Mouse (Mus musculus): ENCODE measurements around the gene Izumo4. TPM values are rescaled to one million over a fixed set of nuclear protein-coding genes. Genes with fewer than 3 reads are reported as not detected.

Gene Izumo4
- polyA plus RNA-seq, 1 experiment from 2014 or later, result 5.0 TPM

DNA sequence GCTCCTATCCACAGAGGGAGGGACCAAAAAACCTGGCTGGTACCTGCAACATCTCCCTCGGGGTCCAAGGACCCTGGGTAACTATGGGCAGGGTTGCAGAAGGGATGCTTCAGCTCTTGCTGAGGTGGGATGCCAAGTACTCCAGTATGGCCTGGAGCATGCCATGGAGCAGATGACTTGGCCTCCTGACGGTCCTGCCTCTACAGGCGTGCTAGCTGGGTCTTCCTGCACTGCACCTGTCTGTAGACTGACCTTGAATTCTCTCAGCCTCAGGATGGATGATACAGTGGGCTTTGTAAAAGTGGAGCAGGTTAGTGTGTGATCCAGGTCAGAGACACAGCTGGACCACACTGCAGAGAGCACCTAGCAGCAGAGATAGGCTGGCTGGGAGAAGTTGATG, 3.5 kb downstream of the Izumo4 start:
- Histone ChIP-seq H3K4me2 (ENCODE audit: low read depth, severe bottlenecking) (no peak overlapping the region), H3K4me3 (ENCODE audit: low read depth, low read length) (no peak overlapping the region), H3K36me3 (ENCODE audit: control insufficient read depth, insufficient read depth, low read length) (peaks cover 34% of the 10 kb centered on the region), H3K9ac (ENCODE audit: low read length) (no peak overlapping the region), H3K4me1 (ENCODE audit: control insufficient read depth, insufficient read depth, low read length) (peaks cover 7% of the 10 kb centered on the region), H3K27ac (replicated peaks; ENCODE audit: low read depth, low read length) (no peak overlapping the region), H3K9me3 (ENCODE audit: control insufficient read depth, low read length) (no peaks in the 10 kb centered on the region), H3K27me3 (ENCODE audit: control insufficient read depth, insufficient read depth, low read length) (no peaks in the 10 kb centered on the region)
- no peak for ATAC-seq (ENCODE audit: insufficient number of reproducible peaks, low FRiP score, low TSS enrichment, low read depth)
- no peak for DNase-seq (ENCODE audit: low spot score)
- 76% methylated on average over 3 of the region's 3 CpGs for WGBS

DNA sequence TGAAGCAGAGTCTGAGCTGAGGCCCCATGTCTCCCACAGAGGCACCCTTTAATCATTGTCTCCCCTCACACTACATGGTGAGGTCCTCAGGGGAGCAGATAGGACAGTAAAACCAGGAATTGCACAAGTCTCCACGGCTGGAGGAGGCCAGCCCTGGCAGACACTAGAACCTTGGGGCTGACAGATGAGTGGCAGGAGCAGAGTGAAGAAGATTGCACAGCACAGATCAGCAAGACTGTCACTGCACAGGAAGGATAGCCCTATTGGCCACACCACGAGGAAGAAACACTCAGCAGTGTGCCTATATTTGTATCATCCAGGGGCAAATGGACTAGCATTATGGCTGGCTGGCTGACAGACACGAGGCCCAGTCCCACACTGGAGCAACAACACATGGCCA, 8.8 kb downstream of the Izumo4 start:
- no peaks in the 10 kb centered on the region for H3K9me3 ChIP-seq (ENCODE audit: control insufficient read depth, low read length)
- no peak overlapping the region for H3K9ac ChIP-seq (ENCODE audit: low read length)
- H3K36me3 ChIP-seq (ENCODE audit: control insufficient read depth, insufficient read depth, low read length), result peaks cover 56% of the 10 kb centered on the region
- H3K4me3 ChIP-seq (ENCODE audit: low read depth, low read length), result no peak overlapping the region
- H3K27ac ChIP-seq (replicated peaks; ENCODE audit: low read depth, low read length), result no peak overlapping the region
- H3K4me2 ChIP-seq (ENCODE audit: low read depth, severe bottlenecking), result no peak overlapping the region
- ATAC-seq (ENCODE audit: insufficient number of reproducible peaks, low FRiP score, low TSS enrichment, low read depth) (no peak), DNase-seq (ENCODE audit: low spot score) (no peak)
- H3K4me1 ChIP-seq (ENCODE audit: control insufficient read depth, insufficient read depth, low read length), result no peaks in the 10 kb centered on the region
- H3K27me3 ChIP-seq (ENCODE audit: control insufficient read depth, insufficient read depth, low read length), result no peaks in the 10 kb centered on the region
- WGBS, result 86% methylated on average over 3 of the region's 3 CpGs

DNA sequence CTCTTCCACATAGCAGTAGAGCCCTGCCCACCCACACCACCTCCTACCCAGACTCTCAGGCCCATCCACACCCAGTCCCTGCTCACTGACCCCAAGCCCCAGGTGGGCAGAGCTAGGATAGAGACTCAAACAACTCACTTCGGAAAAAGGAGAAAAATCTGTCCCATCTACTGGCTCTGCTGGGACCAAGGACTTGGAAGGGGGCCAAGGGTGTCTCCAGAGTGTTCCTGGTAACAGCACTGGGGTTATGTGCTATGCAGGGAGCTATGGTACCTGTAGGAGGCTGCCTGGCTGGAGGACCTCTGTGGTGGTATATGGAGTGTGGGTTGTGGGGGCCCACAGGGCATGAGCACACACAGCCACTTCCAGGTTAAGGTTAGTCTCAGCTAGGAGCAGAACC, 15.3 kb downstream of the Izumo4 start:
- no peak for ATAC-seq (ENCODE audit: insufficient number of reproducible peaks, low FRiP score, low TSS enrichment, low read depth)
- H3K4me2 ChIP-seq (ENCODE audit: low read depth, severe bottlenecking), result no peak overlapping the region
- no peaks in the 10 kb centered on the region for H3K27me3 ChIP-seq (ENCODE audit: control insufficient read depth, insufficient read depth, low read length)
- no peaks in the 10 kb centered on the region for H3K4me1 ChIP-seq (ENCODE audit: control insufficient read depth, insufficient read depth, low read length)
- DNase-seq (ENCODE audit: low spot score), result no peak
- peaks cover 51% of the 10 kb centered on the region for H3K36me3 ChIP-seq (ENCODE audit: control insufficient read depth, insufficient read depth, low read length)
- 88% methylated on average over 1 of the region's 1 CpGs for WGBS
- H3K9me3 ChIP-seq (ENCODE audit: control insufficient read depth, low read length), result no peaks in the 10 kb centered on the region
- H3K27ac ChIP-seq (replicated peaks; ENCODE audit: low read depth, low read length), result no peak overlapping the region
- no peak overlapping the region for H3K4me3 ChIP-seq (ENCODE audit: low read depth, low read length)
- no peak overlapping the region for H3K9ac ChIP-seq (ENCODE audit: low read length)

DNA sequence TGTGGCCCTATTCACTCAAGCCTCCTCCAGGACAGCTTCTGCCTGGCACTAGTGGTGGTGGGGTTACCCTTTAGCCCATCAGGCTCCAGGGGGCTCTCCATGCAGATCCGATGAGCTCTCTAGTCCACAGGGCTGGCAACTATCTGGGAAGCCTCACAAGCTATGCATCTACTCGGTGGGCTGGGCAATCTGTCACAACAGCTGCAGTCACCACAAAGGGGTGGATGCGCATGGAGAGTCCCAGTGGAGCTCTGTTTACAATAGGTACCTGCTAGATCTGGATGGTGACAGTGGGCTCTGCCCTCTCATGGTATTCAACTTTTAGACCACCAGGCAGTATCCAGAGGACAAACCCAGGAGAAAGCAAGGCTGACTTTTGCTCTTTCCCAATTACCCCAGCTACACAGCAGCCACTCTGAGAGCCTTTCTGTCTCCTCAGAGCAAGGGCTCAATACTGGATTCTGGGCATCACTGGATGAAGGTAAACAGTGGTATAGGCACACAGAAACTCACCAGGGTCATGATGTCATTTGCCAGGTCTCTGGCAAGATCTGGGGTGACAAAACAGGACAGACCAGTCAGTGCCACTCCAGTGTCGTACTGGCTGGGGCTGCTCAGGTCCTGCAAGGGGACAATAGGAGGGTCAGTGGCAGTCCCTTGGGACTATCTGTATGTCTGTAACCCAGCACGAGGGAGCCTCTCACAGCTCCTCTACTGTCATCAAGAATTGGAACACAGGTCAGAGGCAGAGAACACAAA, 25.6 kb downstream of the Izumo4 start:
- Histone ChIP-seq H3K36me3 (ENCODE audit: control insufficient read depth, insufficient read depth, low read length) (peaks cover 51% of the 10 kb centered on the region), H3K9ac (ENCODE audit: low read length) (no peak overlapping the region), H3K9me3 (ENCODE audit: control insufficient read depth, low read length) (no peaks in the 10 kb centered on the region), H3K4me3 (ENCODE audit: low read depth, low read length) (no peak overlapping the region), H3K4me1 (ENCODE audit: control insufficient read depth, insufficient read depth, low read length) (no peaks in the 10 kb centered on the region), H3K27ac (replicated peaks; ENCODE audit: low read depth, low read length) (no peak overlapping the region), H3K4me2 (ENCODE audit: low read depth, severe bottlenecking) (no peak overlapping the region), H3K27me3 (ENCODE audit: control insufficient read depth, insufficient read depth, low read length) (no peaks in the 10 kb centered on the region)
- no peak for DNase-seq (ENCODE audit: low spot score)
- no peak for ATAC-seq (ENCODE audit: insufficient number of reproducible peaks, low FRiP score, low TSS enrichment, low read depth)
- 88% methylated on average over 5 of the region's 5 CpGs for WGBS

DNA sequence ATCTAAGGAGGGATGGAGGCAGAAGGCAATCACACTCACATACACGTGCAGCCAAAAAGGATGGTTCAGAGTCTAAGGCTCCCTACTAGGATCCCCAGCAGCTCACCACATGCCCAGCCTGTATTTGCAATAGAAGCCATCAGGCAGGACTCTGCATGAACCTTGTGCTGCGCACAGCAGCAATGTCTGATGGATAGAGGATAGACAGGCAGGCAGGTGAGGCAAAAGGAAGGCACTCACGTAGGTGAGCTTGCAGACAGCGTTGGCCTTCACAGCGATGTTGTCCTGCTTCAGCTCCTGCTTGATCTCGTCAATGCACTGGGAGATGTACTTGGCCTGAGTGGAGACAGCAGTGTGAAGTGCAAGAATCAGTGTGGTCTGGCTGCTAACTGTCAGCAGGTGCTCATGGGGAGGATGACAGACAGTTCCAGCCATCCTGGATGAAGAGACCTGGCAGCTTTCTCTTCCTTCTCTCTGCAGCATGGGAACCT, 30.7 kb downstream of the Izumo4 start:
- H3K36me3 ChIP-seq (ENCODE audit: control insufficient read depth, insufficient read depth, low read length), result peaks cover 38% of the 10 kb centered on the region
- DNase-seq (ENCODE audit: low spot score), result no peak

DNA sequence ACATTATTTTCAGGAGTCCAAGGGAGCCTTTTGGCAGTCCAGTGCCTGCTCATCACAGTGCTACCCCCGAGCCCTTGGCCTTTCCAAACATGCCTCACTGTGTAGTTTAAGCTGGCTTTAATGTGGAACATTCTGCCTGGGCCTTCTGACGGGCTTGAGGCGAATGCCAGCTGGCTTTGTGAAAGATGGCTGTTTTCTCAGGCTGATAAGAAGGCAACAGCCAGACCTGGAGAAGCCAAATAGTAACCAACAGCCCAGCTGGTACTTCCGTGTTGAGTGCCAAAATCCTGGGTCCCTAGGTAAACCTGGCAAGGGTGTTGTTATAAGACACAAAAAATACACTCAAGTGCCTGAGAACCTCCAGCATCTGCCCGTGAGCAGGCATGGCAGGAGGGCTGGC, 34.7 kb downstream of the Izumo4 start:
- no peak overlapping the region for H3K9ac ChIP-seq (ENCODE audit: low read length)
- WGBS, result 77% methylated on average over 5 of the region's 5 CpGs

More for the DNA sequence above, 30.7 kb downstream of the Izumo4 start:
- H3K27me3 ChIP-seq (ENCODE audit: control insufficient read depth, insufficient read depth, low read length), result no peaks in the 10 kb centered on the region
- no peaks in the 10 kb centered on the region for H3K4me1 ChIP-seq (ENCODE audit: control insufficient read depth, insufficient read depth, low read length)
- H3K4me3 ChIP-seq (ENCODE audit: low read depth, low read length), result no peak overlapping the region
- no peak overlapping the region for H3K27ac ChIP-seq (replicated peaks; ENCODE audit: low read depth, low read length)
- no peak overlapping the region for H3K4me2 ChIP-seq (ENCODE audit: low read depth, severe bottlenecking)
- no peak overlapping the region for H3K9ac ChIP-seq (ENCODE audit: low read length)
- WGBS, result 90% methylated on average over 6 of the region's 6 CpGs
- H3K9me3 ChIP-seq (ENCODE audit: control insufficient read depth, low read length), result no peaks in the 10 kb centered on the region
- ATAC-seq (ENCODE audit: insufficient number of reproducible peaks, low FRiP score, low TSS enrichment, low read depth), result no peak

DNA sequence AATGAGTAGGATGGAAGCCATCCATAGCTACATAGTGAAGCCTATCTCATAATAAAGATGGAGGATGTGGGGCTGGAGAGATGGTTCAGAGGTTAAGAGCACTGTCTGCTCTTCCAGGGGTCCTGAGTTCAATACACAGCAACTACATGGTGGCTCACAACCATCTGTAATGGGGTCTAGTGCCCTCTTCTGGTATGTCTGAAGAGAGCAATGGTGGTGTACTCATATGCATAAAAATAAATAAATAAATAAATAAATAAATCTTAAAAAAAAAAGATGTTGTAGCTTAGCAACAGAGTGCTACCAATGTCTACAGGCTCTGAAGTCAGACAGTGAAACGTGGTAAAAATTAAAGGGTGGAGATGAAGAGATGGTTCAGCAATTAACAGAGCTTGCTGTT, 36.7 kb downstream of the Izumo4 start:
- H3K36me3 ChIP-seq (ENCODE audit: control insufficient read depth, insufficient read depth, low read length), result peaks cover 6% of the 10 kb centered on the region; the same call in 1 of the 2 replicates
- peaks cover 10% of the 10 kb centered on the region for H3K4me1 ChIP-seq (ENCODE audit: control insufficient read depth, insufficient read depth, low read length)
- no peak overlapping the region for H3K4me3 ChIP-seq (ENCODE audit: low read depth, low read length)
- H3K27me3 ChIP-seq (ENCODE audit: control insufficient read depth, insufficient read depth, low read length), result no peaks in the 10 kb centered on the region
- 75% methylated on average over 1 of the region's 1 CpGs for WGBS
- no peaks in the 10 kb centered on the region for H3K9me3 ChIP-seq (ENCODE audit: control insufficient read depth, low read length)
- H3K27ac ChIP-seq (replicated peaks; ENCODE audit: low read depth, low read length), result no peak overlapping the region
- no peak for ATAC-seq (ENCODE audit: insufficient number of reproducible peaks, low FRiP score, low TSS enrichment, low read depth)
- DNase-seq (ENCODE audit: low spot score), result no peak
- no peak overlapping the region for H3K4me2 ChIP-seq (ENCODE audit: low read depth, severe bottlenecking)
- H3K9ac ChIP-seq (ENCODE audit: low read length), result no peak overlapping the region

More for the DNA sequence above, 34.7 kb downstream of the Izumo4 start:
- DNase-seq (ENCODE audit: low spot score) (no peak), ATAC-seq (ENCODE audit: insufficient number of reproducible peaks, low FRiP score, low TSS enrichment, low read depth) (no peak)
- Histone ChIP-seq H3K27ac (replicated peaks; ENCODE audit: low read depth, low read length) (no peak overlapping the region), H3K27me3 (ENCODE audit: control insufficient read depth, insufficient read depth, low read length) (no peaks in the 10 kb centered on the region), H3K4me3 (ENCODE audit: low read depth, low read length) (no peak overlapping the region), H3K9me3 (ENCODE audit: control insufficient read depth, low read length) (no peaks in the 10 kb centered on the region), H3K4me1 (ENCODE audit: control insufficient read depth, insufficient read depth, low read length) (peaks cover 10% of the 10 kb centered on the region), H3K36me3 (ENCODE audit: control insufficient read depth, insufficient read depth, low read length) (peaks cover 14% of the 10 kb centered on the region; the same call in 1 of the 2 replicates), H3K4me2 (ENCODE audit: low read depth, severe bottlenecking) (no peak overlapping the region)

DNA sequence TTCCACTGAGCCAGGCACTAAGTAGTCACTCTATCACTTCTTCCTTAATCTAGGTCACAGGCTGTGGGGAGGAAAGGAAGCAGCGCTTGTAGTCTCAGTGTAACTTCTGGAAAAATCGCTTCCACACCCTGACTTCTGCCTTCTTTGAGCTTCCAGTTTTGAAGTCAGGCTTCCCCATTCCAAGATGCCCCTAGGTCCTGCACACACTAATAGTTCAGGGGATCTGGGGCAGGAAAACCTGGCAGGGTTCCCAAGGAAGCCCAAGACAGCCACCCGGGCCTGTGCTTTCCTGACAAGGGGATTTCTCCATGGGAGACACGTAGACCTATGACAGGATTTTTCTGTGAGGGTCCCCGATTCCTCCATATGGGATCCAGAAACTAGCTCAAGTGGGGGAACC, 39.2 kb downstream of the Izumo4 start:
- Histone ChIP-seq H3K9ac (ENCODE audit: low read length) (peak overlapping the region; percentile 91), H3K36me3 (ENCODE audit: control insufficient read depth, insufficient read depth, low read length) (peaks cover 4% of the 10 kb centered on the region; the same call in 1 of the 2 replicates), H3K4me3 (ENCODE audit: low read depth, low read length) (peak overlapping the region; percentile 100), H3K27ac (replicated peaks; ENCODE audit: low read depth, low read length) (no peak overlapping the region), H3K9me3 (ENCODE audit: control insufficient read depth, low read length) (no peaks in the 10 kb centered on the region), H3K4me1 (ENCODE audit: control insufficient read depth, insufficient read depth, low read length) (peaks cover 10% of the 10 kb centered on the region), H3K27me3 (ENCODE audit: control insufficient read depth, insufficient read depth, low read length) (no peaks in the 10 kb centered on the region), H3K4me2 (ENCODE audit: low read depth, severe bottlenecking) (peak overlapping the region; percentile 92)
- DNase-seq (ENCODE audit: low spot score), result no peak
- ATAC-seq (ENCODE audit: insufficient number of reproducible peaks, low FRiP score, low TSS enrichment, low read depth), result no peak
- WGBS, result 36% methylated on average over 5 of the region's 5 CpGs

Data from limb, embryonic 11.5 days (tissue).